In the genomic region with DNA sequence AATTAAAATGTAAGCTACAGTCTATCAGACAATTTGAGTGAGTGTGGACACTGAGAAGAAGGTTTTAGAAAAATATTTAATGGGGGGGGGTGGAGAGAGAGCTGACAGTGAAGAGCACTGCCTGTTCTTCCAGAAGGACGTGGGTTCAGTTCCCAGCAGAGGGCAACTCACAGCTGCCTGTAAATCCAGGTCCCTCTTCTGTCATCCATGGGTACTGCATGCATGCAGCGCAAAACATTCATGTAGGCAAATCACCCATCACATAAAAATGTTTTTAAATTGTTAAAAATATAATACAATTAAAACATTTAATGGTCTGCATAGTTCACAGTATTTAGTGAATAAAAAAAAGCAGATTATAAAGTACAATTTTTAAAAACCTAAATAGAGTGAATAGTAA, we compare ENCODE assay signal across 19 mouse cellular contexts. TPM values are rescaled to one million over a fixed set of nuclear protein-coding genes. Genes with fewer than 3 reads are reported as not detected.
DNase-seq lines count a peak whose midpoint lies in the region; ATAC-seq and TF ChIP-seq lines count a peak whose summit lies in the region.
"Had no signal": no experiment of that assay in that cellular context is flagged by ENCODE, and none has a peak within 500 bp of the region (broad histone marks: within the 10 kb centered on the region; RNA-seq: fewer than 3 reads in every experiment).

No protein-coding gene starts in this region.

- TF ChIP-seq POLR2A in kidney, adult 2 months (IDR thresholded peaks at IDR 0.05; ENCODE audit: low read depth, low read length) = no peak
- TF ChIP-seq POLR2A in CH12.LX (IDR thresholded peaks at IDR 0.05; ENCODE audit: low read depth, low read length) = no peak

- no peak overlapping the region for H3K4me3 ChIP-seq in kidney, adult 2 months (ENCODE audit: insufficient read depth, low read depth, low read length)
- H3K4me3 ChIP-seq in CH12.LX (replicated peaks in 1 of 3; ENCODE audit: low read depth in 2 of 3, low read length in 2 of 3, poor library complexity in 1 of 3) = no peak overlapping the region
- H3K4me3 ChIP-seq: heart, embryonic 10.5 days; neural tube, embryonic 13.5 days; stomach, embryonic 15.5 days had no signal

- ATAC-seq in megakaryocyte progenitor cell, adult 5-6 weeks (replicated peaks; ENCODE audit: poor library complexity) = no peak
- ATAC-seq: forebrain, embryonic 16.5 days; inflammation-experienced regulatory T-cells, adult 6 months had no signal

- H3K4me1 ChIP-seq in kidney, adult 2 months (ENCODE audit: control insufficient read depth, insufficient read depth, low read length) = no peaks in the 10 kb centered on the region
- peaks cover 0 to 5% of the 10 kb centered on the region in 2 experiments; a peak in 2 of 4 replicates for H3K4me1 ChIP-seq in CH12.LX (ENCODE audit: control insufficient read depth in 1 of 2, insufficient read depth in 2 of 2)

- TF ChIP-seq CTCF in kidney, adult 2 months (conservative IDR thresholded peaks at IDR 0.05; ENCODE audit: insufficient read depth, insufficient read length, low read depth, low read length) = 0 out of 2 replicates have a peak, but pooled peaks have one; percentile 13
- TF ChIP-seq CTCF in CH12.LX (conservative IDR thresholded peaks at IDR 0.05 in 1 of 2, IDR thresholded peaks at IDR 0.05 in 1 of 2; ENCODE audit: low read depth in 2 of 2, low read length in 2 of 2) = peak; percentile 25 to 51; a peak in 3 of 4 replicates

- H3K9me3 ChIP-seq in CH12.LX (replicated peaks; ENCODE audit: low read length) = no peaks in the 10 kb centered on the region
- H3K9me3 ChIP-seq: heart, embryonic 10.5 days; neural tube, embryonic 13.5 days; stomach, embryonic 15.5 days had no signal

- no peak overlapping the region for H3K4me2 ChIP-seq in CH12.LX (ENCODE audit: insufficient read depth, low read depth, poor library complexity, severe bottlenecking)
- H3K4me2 ChIP-seq: neural tube, embryonic 13.5 days; stomach, embryonic 15.5 days had no signal

- 87% methylated on average over 2 of the region's 2 CpGs for WGBS in kidney, adult 2 months

- H3K27me3 ChIP-seq in kidney, adult 2 months (replicated peaks; ENCODE audit: control insufficient read depth, insufficient read depth, low read length) = no peaks in the 10 kb centered on the region
- H3K27me3 ChIP-seq in CH12.LX (replicated peaks) = no peaks in the 10 kb centered on the region
- H3K27me3 ChIP-seq: neural tube, embryonic 13.5 days; stomach, embryonic 15.5 days had no signal

- TF ChIP-seq RAD21 in CH12.LX (IDR thresholded peaks at IDR 0.05; ENCODE audit: low read depth, low read length) = peak; percentile 6

- H3K27ac ChIP-seq in kidney, adult 2 months (ENCODE audit: insufficient read depth, low read depth, low read length) = no peak overlapping the region
- H3K27ac ChIP-seq in CH12.LX (ENCODE audit: insufficient read depth, low read depth) = no peak overlapping the region
- H3K27ac ChIP-seq: heart, embryonic 10.5 days; kidney, postnatal 0 days; neural tube, embryonic 13.5 days; stomach, embryonic 15.5 days had no signal

- no peaks in the 10 kb centered on the region for H3K36me3 ChIP-seq in kidney, adult 2 months (ENCODE audit: control insufficient read depth, insufficient read depth, low read length)
- no peaks in the 10 kb centered on the region for H3K36me3 ChIP-seq in CH12.LX (replicated peaks in 1 of 2; ENCODE audit: control insufficient read depth in 1 of 2, insufficient read depth in 1 of 2, low read length in 1 of 2)
- H3K36me3 ChIP-seq: neural tube, embryonic 13.5 days; stomach, embryonic 15.5 days had no signal

- no peak for DNase-seq in kidney, adult 2 months
- no peak for DNase-seq in kidney, adult 18-20 months
- DNase-seq in 416B (ENCODE audit: low read depth) = peak; percentile 44
- no peak for DNase-seq in CH12.LX (ENCODE audit: extremely low read depth)
- DNase-seq in ZHBTc4 (ENCODE audit: low read depth, low spot score) = peak; percentile 61
- DNase-seq in right cerebral cortex, adult 18-20 months = no peak
- DNase-seq: adrenal gland, adult 2 months; cerebellum, adult 9-11 months; gastrocnemius, postnatal 10 days; heart, postnatal 36 days had no signal

- dilution Hi-C loops in CH12.LX (cut with MboI; ENCODE audit: extremely low pct_ligation_motif_present, extremely low pct_unique_long_range_greater_than_20kb, low sequenced_read_pairs) = no loop called here

- no peak for TF ChIP-seq EP300 in CH12.LX (IDR thresholded peaks at IDR 0.05; ENCODE audit: low read length)

- H3K79me2 ChIP-seq in CH12.LX (replicated peaks; ENCODE audit: control insufficient read depth, extremely low read depth, insufficient read depth, poor library complexity, severe bottlenecking) = no peaks in the 10 kb centered on the region

- H3K9ac ChIP-seq in CH12.LX (ENCODE audit: insufficient read depth, low read depth) = no peak overlapping the region
- H3K9ac ChIP-seq: neural tube, embryonic 13.5 days; stomach, embryonic 15.5 days had no signal

- in situ Hi-C loops in CH12.LX (cut with MboI; ENCODE audit: low pct_ligation_motif_present, low pct_unique_long_range_greater_than_20kb, low sequenced_read_pairs) = no loop called here

TF ChIP-seq in CH12.LX, 34 proteins besides CTCF, POLR2A, EP300 and RAD21:
- TF ChIP-seq SMC3 (IDR thresholded peaks at IDR 0.05; ENCODE audit: low read depth, low read length) = peak; percentile 13
- TF ChIP-seq NELFE (IDR thresholded peaks at IDR 0.05; ENCODE audit: low read depth, low read length) = no peak
TF ChIP-seq in CH12.LX: peak in this region for 1.

RNA-seq across cellular contexts. Expression of a gene that starts 49.6 kb away (rescaled TPM):
- 0.22 and 0.38 TPM in 2 replicates for polyA plus RNA-seq in kidney, adult 2 months (2012; rRNA removed)
- total RNA-seq in CH12.LX (2012; rRNA removed) (not detected in 2 replicates), CH12.LX (2014; rRNA removed) (not detected in 2 replicates)
- polyA plus RNA-seq in CH12.LX (2012; ENCODE audit: insufficient read length, low read depth) = not detected in 2 replicates
- total RNA-seq in megakaryocyte progenitor cell, adult 5-6 weeks (2015) = not detected in 2 replicates
- total RNA-seq in megakaryocyte progenitor cell, adult 5-6 weeks (2017) = 0.03 TPM in 1 of 2 replicates, not detected in the other
- total RNA-seq: megakaryocyte-erythroid progenitor cell, adult 5-6 weeks; monocyte, adult 5-6 weeks had no signal
- polyA plus RNA-seq: inflammation-experienced regulatory T-cells, adult 6 months had no signal

Comparison
In these comparisons a context has a peak if more than half of its experiments do, and no peak if none do; other contexts are left out.
1. DNase-seq: peak in 416B (single experiment) and ZHBTc4 (single experiment); none in kidney, adult 2 months (single experiment), kidney, adult 18-20 months (single experiment), CH12.LX (single experiment) and right cerebral cortex, adult 18-20 months (single experiment).